Mouse (Mus musculus) testis, adult 2 months (tissue): Measurements from ENCODE around the gene 6330409D20Rik. TPM values are rescaled to one million over a fixed set of nuclear protein-coding genes. Genes with fewer than 3 reads are reported as not detected.

Source experiments
- H3K27ac ChIP-seq: fragments of 200-500 bp; 2 replicates; pipeline ENCODE4 v1.5.1; 2012; ENCODE audit warnings: low read depth, low read length; ENCODE audit not compliant: control insufficient read depth, insufficient read depth
- H3K27me3 ChIP-seq: fragments of 200-500 bp; 2 replicates; pipeline ENCODE4 v1.6.1; 2012; ENCODE audit warnings: mild to moderate bottlenecking, low read length, moderate library complexity; ENCODE audit not compliant: control insufficient read depth, insufficient read depth
- H3K36me3 ChIP-seq: fragments of 200-500 bp; 2 replicates; pipeline ENCODE4 v1.6.1; 2012; ENCODE audit warnings: mild to moderate bottlenecking, low read length; ENCODE audit not compliant: control insufficient read depth, insufficient read depth
- H3K4me1 ChIP-seq: fragments of 200-500 bp; 2 replicates; pipeline ENCODE4 v1.6.1; 2012; ENCODE audit warnings: low read length; ENCODE audit not compliant: control insufficient read depth, insufficient read depth
- H3K4me3 ChIP-seq: fragments of 200-500 bp; 2 replicates; pipeline ENCODE4 v1.5.1; 2012; ENCODE audit warnings: low read depth, mild to moderate bottlenecking, low read length, moderate library complexity, mixed read lengths; ENCODE audit not compliant: control insufficient read depth
- CTCF ChIP-seq: fragments of 200-500 bp; IDR thresholded peaks from 2 replicates; pipeline ENCODE4 v1.5.1; 2012; ENCODE audit warnings: low read depth, mild to moderate bottlenecking, inconsistent platforms, low read length, moderate library complexity; ENCODE audit not compliant: control insufficient read depth, insufficient read depth, insufficient replicate concordance
- POLR2A ChIP-seq: fragments of 200-500 bp; IDR thresholded peaks from 2 replicates; pipeline ENCODE4 v1.6.1; 2012; ENCODE audit warnings: low read depth, mild to moderate bottlenecking, inconsistent platforms, low read length, moderate library complexity; ENCODE audit not compliant: control insufficient read depth
- polyA plus RNA-seq: library from polyadenylated mRNA; depleted of rRNA; stranded (reverse); fragments of >200 nt; gene quantifications from 2 replicates; pipeline ENCODE4 v1.2.3, GENCODE M21; 2012; rRNA removed

The 6330409D20Rik gene
- polyA plus RNA-seq, 1 experiment = 0.16 TPM

DNA sequence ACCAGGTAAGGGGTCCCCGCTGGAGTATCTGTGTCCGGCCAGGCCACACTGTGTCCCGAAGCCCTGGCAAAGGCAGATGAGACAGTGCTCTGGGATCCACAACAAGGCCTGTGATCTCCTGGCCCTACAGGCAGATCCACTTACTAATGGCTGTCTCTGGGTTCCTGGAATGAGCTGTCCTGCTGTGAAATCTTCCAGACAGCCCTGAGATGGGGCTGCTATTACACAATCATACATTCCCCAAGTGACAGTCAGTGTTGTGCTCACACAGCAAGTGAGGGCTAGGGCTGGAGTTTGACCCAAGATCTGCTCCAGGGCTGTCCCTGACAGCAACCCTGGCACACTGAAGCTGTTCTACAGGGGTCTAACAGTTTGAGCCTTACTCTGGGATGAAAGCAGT, 55.0 kb downstream of the 6330409D20Rik start:
- H3K36me3 ChIP-seq = no peaks in the 10 kb centered on the region; the same call in 1 of the 2 replicates
- no peak for TF ChIP-seq CTCF
- no peak for TF ChIP-seq POLR2A
- no peaks in the 10 kb centered on the region for H3K4me1 ChIP-seq

DNA sequence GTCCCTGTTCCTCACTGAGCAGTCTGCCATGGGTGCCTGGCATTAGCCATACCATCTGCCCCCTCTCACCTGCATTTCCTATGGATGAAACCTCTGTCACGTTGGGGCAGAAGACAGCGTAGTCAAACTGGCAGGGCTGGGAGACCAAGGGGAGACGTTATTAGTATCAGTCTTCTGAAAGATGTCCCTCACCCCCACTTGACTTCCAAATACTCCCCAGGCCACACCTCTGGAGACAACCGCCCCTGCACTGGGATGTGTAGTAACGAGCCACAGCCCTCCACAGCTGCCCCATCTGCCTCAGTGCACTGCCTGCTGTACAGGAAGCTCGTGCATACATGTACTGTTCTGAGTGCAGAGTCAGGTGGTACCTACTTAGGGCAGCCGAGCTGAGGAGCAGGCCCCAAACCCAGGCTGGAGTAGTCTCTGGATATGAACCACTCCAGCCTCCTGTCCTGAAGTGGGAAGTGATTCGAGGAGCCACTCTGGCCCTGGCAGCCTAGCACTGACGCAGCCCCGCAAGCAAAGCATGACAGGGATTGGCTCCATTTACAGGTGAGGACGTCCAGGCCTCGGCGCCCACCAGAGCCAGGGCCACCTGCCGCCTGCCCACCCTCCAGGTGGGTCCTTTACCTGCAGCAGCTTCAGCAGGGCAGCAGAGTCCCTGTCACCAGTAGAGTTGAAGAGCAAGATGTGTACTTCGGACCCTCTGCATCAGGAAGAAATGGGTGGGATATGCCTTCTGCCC, 56.0 kb downstream of the 6330409D20Rik start:
- TF ChIP-seq POLR2A (no peak), CTCF (no peak)
- Histone ChIP-seq H3K27ac (no peak overlapping the region), H3K36me3 (no peaks in the 10 kb centered on the region; the same call in 1 of the 2 replicates), H3K27me3 (no peaks in the 10 kb centered on the region), H3K4me1 (peaks cover 1% of the 10 kb centered on the region; the same call in 1 of the 2 replicates), H3K4me3 (no peak overlapping the region)

More for the DNA sequence above, 55.0 kb downstream of the 6330409D20Rik start:
- Histone ChIP-seq H3K27me3 (no peaks in the 10 kb centered on the region), H3K27ac (no peak overlapping the region), H3K4me3 (no peak overlapping the region)

DNA sequence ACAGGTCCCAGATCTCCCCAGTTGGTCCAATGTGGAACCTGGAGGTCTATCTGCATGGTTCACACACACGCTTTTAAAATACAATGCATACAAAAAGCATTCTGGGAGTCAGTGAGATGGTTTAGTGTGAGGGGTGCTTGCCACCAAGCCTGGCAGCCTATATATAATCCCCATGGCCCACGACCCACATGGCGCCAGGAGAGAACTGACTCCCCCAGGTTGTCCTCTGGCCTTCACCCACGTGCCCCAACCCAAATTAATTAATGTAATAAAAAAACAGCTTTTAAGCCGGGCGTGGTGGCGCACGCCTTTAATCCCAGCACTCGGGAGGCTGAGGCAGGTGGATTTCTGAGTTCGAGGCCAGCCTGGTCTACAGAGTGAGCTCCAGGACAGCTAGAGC, 57.1 kb downstream of the 6330409D20Rik start:
- Histone ChIP-seq H3K4me3 (no peak overlapping the region), H3K27me3 (no peaks in the 10 kb centered on the region), H3K36me3 (no peaks in the 10 kb centered on the region; the same call in 1 of the 2 replicates), H3K27ac (no peak overlapping the region), H3K4me1 (peaks cover 3% of the 10 kb centered on the region; the same call in 1 of the 2 replicates)
- TF ChIP-seq CTCF (no peak), POLR2A (no peak)

DNA sequence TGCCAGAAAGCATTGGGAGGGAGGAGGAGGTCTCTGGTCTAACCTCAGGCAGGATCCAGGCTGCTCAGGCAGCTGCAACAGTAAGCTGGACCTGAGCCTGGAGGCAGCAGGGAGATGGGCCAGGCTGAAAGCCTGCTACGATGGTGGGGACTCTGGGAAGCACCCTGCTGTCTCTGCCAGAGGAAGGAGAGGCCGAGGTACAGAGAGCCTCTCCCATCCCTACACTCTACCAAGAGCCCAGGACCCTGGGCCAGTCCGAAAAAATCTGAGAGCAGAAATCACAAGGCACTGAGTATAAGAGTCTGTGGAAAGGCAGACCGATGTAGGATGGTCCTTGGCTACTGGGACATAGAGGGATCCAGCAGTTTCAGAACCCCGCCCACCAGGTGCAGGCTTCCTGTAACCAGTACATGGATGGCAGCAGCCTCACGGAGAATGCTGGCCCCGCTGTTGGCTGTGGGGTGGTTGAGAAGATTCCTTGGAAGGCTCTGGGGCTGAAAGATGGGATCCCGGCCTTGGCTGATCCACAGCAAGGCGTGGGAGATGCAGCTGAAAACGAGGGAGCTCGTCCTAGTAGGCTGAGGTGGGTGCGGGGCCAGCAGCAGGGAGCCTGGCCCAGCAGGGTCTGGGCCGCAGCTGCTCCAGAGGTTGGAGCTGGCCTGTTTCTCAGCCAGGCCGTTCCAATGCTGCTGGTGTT, 57.9 kb downstream of the 6330409D20Rik start:
- no peak overlapping the region for H3K27ac ChIP-seq
- H3K4me3 ChIP-seq = no peak overlapping the region
- H3K36me3 ChIP-seq = no peaks in the 10 kb centered on the region; the same call in 1 of the 2 replicates
- H3K4me1 ChIP-seq = peaks cover 3% of the 10 kb centered on the region; the same call in 1 of the 2 replicates
- TF ChIP-seq POLR2A (no peak), CTCF (no peak)
- no peaks in the 10 kb centered on the region for H3K27me3 ChIP-seq

Other genes with a start within 250 kb of the 6330409D20Rik start
- gene Fam102a, start 205.7 kb downstream of the 6330409D20Rik start, polyA plus RNA-seq = 15.4 and 17.6 TPM in 2 replicates
- 100 and 110 TPM in 2 replicates for gene Dpm2, start 170.2 kb downstream of the 6330409D20Rik start, polyA plus RNA-seq
- 39.7 and 47.8 TPM in 2 replicates for gene Pip5kl1, start 166.2 kb downstream of the 6330409D20Rik start, polyA plus RNA-seq
- gene 9430097D07Rik, start 165.3 kb downstream of the 6330409D20Rik start, polyA plus RNA-seq = 2.2 and 2.3 TPM in 2 replicates
- gene St6galnac4, start 153.9 kb downstream of the 6330409D20Rik start, polyA plus RNA-seq = 1.4 and 1.6 TPM in 2 replicates
- 17.6 and 24.7 TPM in 2 replicates for gene St6galnac6, start 141.3 kb downstream of the 6330409D20Rik start, polyA plus RNA-seq
- 172 and 177 TPM in 2 replicates for gene Ak1, start 119.3 kb downstream of the 6330409D20Rik start, polyA plus RNA-seq
- gene Eng, start 94.4 kb downstream of the 6330409D20Rik start, polyA plus RNA-seq = 6.5 and 7.9 TPM in 2 replicates
- gene Fpgs, start 36.9 kb downstream of the 6330409D20Rik start, polyA plus RNA-seq = 39.4 and 45.3 TPM in 2 replicates
- 105 and 121 TPM in 2 replicates for gene Cdk9, start 27.9 kb downstream of the 6330409D20Rik start, polyA plus RNA-seq
- 1.9 and 2.3 TPM in 2 replicates for gene Sh2d3c, start 20.0 kb downstream of the 6330409D20Rik start, polyA plus RNA-seq
- gene Tor2a, start 16.2 kb upstream of the 6330409D20Rik start, polyA plus RNA-seq = 17.9 and 18.3 TPM in 2 replicates
- 132 and 146 TPM in 2 replicates for gene Ttc16, start 34.6 kb upstream of the 6330409D20Rik start, polyA plus RNA-seq
- gene Ptrh1, start 34.8 kb upstream of the 6330409D20Rik start, polyA plus RNA-seq = 24.7 and 34.2 TPM in 2 replicates
- 51.6 and 54.7 TPM in 2 replicates for gene Cfap157, start 43.4 kb upstream of the 6330409D20Rik start, polyA plus RNA-seq
- 12.9 and 15.2 TPM in 2 replicates for gene Stxbp1, start 106.2 kb upstream of the 6330409D20Rik start, polyA plus RNA-seq
- 2.0 and 3.1 TPM in 2 replicates for gene Fam129b, start 135.1 kb upstream of the 6330409D20Rik start, polyA plus RNA-seq
- gene Rpl12, start 220.5 kb upstream of the 6330409D20Rik start, polyA plus RNA-seq = 151 and 167 TPM in 2 replicates
- 4.6 and 5.3 TPM in 2 replicates for gene Lrsam1, start 220.6 kb upstream of the 6330409D20Rik start, polyA plus RNA-seq
- gene Slc2a8, start 241.1 kb upstream of the 6330409D20Rik start, polyA plus RNA-seq = 50.8 and 62.8 TPM in 2 replicates